Mouse (Mus musculus): ENCODE data around the gene Mpc2.

The Mpc2 gene

DNA sequence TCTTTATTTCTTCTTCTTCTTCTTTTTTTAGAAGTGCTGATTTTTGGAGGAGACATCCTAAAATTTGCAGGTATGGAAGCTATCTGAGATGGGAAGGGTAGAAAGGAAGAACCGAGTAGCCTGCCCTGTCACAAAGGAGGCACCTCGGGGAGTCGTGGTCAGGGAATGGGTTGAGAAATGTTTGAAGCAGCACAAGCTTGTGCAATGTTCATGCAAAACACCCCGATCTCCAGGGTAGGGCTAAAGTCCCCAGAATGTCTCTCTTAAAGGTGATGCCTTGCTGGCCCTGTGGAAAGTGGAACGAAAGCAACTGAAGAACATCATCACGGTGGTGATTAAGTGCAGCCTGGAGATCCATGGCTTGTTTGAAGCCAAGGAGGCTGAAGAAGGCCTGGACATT is 45.9 kb downstream of the Mpc2 start:
- no peak for DNase-seq (ENCODE audit: low spot score in 2 of 2)

DNA sequence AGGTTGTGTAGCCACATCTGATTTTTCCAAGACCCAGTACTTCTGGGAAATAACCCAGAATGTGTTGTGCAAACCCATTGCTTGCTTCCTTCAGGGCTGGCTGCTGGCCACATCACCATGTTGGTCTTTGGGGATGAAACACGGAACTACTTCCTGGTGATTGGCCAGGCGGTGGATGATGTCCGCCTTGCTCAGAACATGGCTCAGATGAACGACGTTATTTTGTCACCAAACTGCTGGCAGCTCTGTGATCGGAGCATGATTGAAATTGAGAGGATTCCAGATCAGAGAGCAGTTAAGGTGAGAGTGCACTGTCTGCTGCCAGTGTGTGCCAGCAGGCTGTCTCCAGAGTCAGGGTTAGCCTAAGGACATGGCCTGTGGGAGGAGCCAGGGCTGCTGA is 49.7 kb downstream of the Mpc2 start:
- no peak for DNase-seq (ENCODE audit: low spot score in 2 of 2)

DNA sequence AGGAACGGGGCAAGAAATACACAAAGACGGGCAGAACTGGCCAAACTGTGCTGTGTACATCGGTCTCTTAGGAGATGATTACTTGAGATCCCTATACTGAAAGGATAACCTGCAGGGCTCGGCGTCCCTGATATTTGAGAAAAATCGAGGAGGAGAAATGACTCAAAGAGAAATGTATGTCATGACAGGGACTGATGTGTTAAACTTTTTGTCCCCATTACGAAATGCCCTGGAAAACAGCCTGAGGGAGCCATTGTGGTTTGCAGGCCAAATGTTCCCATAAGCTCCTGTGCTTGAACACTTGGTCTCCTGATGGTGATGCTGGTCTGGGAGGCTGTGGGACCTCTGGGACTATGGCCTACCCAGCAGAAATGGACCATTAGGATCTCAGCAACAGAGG is 60.3 kb downstream of the Mpc2 start:
- DNase-seq (ENCODE audit: low spot score in 2 of 2) = no peak

Measured in thymus, postnatal 10 days (tissue).